Mouse (Mus musculus): ENCODE measurements around the gene Hoxc9.

DNA sequence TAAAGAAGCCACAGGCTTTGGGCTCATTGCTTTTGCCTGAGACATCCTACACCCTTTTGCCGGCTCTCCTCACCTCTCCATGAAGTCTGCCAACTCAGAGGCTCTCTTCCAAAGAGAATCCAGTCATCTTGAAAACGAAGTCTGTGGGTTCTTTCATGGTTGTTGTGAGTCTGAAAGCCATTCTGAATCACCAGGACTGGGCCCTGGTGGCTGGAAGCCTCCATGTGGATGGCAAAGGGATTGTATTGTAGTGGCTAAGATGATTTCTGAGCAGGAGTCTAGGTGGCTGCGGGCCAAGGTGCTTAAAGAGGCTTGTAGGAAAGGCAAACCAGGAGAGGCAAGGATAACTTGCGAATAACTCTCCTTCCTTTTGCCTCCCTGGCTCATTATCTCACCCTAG is 25.9 kb downstream of the Hoxc9 start:
- TF ChIP-seq CTCF (IDR thresholded peaks at IDR 0.05; ENCODE audit: low read depth, low read length): no peak
- TF ChIP-seq POLR2A (IDR thresholded peaks at IDR 0.05; ENCODE audit: borderline replicate concordance, low read depth, low read length): no peak

All from bone marrow macrophage, adult 2 months (primary cell).